Mouse (Mus musculus): ENCODE measurements around the gene Ikbke. TPM values are rescaled to one million over a fixed set of nuclear protein-coding genes. Genes with fewer than 3 reads are reported as not detected.
A peak's percentile ranks its signal among the peaks of the same experiment; 100 is the strongest.
"Not testable (repeated sequence)": the region's sequence is repeated elsewhere in the genome, so short reads cannot be mapped to it uniquely, and the experiment has no call there.

Gene Ikbke
- total and polyA plus RNA-seq, 3 experiments = 0.17 to 1.1 (median 0.60) TPM

DNA sequence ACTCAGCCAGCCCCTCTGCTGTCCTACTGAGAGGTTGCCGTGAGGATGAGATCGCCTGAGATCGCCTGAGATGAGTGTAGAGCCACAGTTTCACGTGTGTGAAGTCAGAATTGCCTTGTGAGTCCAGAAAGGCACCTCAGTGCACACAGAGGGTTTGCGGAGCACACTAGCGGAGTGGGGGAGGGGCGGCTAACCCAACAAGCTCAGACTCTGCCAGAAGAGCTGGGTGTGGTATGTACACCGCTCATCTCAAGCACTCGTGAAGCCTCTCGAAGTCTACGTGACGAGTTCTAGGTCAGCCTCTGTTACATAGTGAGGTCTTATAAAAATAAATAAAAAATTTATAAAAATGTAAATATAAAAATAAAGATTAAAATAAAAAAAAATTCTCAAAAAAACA lies 15.5 kb downstream of the Ikbke start:
- TF ChIP-seq TAL1 (conservative IDR thresholded peaks at IDR 0.05; ENCODE audit: low read depth, low read length) = no peak
- TF ChIP-seq POLR2AphosphoS5 (IDR thresholded peaks at IDR 0.05; ENCODE audit: insufficient replicate concordance, low read depth, low read length) = no peak
- TF ChIP-seq CTCF (IDR thresholded peaks at IDR 0.05; ENCODE audit: low read depth, low read length) = no peak
- TF ChIP-seq GATA1 (IDR thresholded peaks at IDR 0.05; ENCODE audit: borderline replicate concordance, low read length) = no peak
- no peak for TF ChIP-seq GATA2 (IDR thresholded peaks at IDR 0.05; ENCODE audit: borderline replicate concordance, low read depth, low read length)
- H3K4me3 ChIP-seq (ENCODE audit: low read depth, low read length) = no peak overlapping the region
- peaks cover 5% of the 10 kb centered on the region; the same call in 1 of the 2 replicates for H3K4me1 ChIP-seq (ENCODE audit: insufficient read depth, low read depth, low read length)
- no peak for ATAC-seq (ENCODE audit: extremely low read depth, insufficient number of reproducible peaks, low FRiP score, poor library complexity, severe bottlenecking)
- DNase-seq (ENCODE audit: low spot score) = no peak
- H3K36me3 ChIP-seq (replicated peaks) = no peaks in the 10 kb centered on the region
- H3K9me3 ChIP-seq (replicated peaks) = no peaks in the 10 kb centered on the region
- peaks cover 46% of the 10 kb centered on the region for H3K27me3 ChIP-seq (ENCODE audit: insufficient read depth, low read length)

DNA sequence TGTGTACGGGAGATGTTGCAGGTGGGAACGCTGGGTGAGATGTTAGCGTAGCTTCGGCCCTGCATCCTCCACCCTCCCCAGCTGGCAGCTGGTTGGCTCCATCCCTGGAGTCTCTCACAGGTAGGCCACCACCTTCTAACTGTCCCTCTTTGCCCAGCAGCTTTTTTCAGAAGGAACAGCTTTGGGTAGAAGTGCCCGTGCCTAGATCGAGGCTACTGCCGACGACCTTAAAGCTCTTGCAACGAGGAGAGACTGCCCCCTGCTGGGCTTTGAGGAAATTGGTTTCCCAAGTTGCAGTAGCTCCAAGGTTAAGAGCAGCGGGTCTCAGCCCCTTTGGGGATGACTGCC lies 19.1 kb downstream of the Ikbke start:
- DNase-seq (ENCODE audit: low spot score) (peak; percentile 52), ATAC-seq (ENCODE audit: extremely low read depth, insufficient number of reproducible peaks, low FRiP score, poor library complexity, severe bottlenecking) (no peak)
- H3K36me3 ChIP-seq (replicated peaks) = no peaks in the 10 kb centered on the region
- H3K4me1 ChIP-seq (ENCODE audit: insufficient read depth, low read depth, low read length) = peaks cover 5% of the 10 kb centered on the region; the same call in 1 of the 2 replicates
- H3K27me3 ChIP-seq (ENCODE audit: insufficient read depth, low read length) = peaks cover 52% of the 10 kb centered on the region
- no peaks in the 10 kb centered on the region for H3K9me3 ChIP-seq (replicated peaks)
- no peak overlapping the region for H3K4me3 ChIP-seq (ENCODE audit: low read depth, low read length)
- TF ChIP-seq GATA1 (IDR thresholded peaks at IDR 0.05; ENCODE audit: borderline replicate concordance, low read length) (no peak), POLR2AphosphoS5 (IDR thresholded peaks at IDR 0.05; ENCODE audit: insufficient replicate concordance, low read depth, low read length) (no peak), TAL1 (conservative IDR thresholded peaks at IDR 0.05; ENCODE audit: low read depth, low read length) (no peak), CTCF (IDR thresholded peaks at IDR 0.05; ENCODE audit: low read depth, low read length) (peak; percentile 77), GATA2 (IDR thresholded peaks at IDR 0.05; ENCODE audit: borderline replicate concordance, low read depth, low read length) (no peak)

DNA sequence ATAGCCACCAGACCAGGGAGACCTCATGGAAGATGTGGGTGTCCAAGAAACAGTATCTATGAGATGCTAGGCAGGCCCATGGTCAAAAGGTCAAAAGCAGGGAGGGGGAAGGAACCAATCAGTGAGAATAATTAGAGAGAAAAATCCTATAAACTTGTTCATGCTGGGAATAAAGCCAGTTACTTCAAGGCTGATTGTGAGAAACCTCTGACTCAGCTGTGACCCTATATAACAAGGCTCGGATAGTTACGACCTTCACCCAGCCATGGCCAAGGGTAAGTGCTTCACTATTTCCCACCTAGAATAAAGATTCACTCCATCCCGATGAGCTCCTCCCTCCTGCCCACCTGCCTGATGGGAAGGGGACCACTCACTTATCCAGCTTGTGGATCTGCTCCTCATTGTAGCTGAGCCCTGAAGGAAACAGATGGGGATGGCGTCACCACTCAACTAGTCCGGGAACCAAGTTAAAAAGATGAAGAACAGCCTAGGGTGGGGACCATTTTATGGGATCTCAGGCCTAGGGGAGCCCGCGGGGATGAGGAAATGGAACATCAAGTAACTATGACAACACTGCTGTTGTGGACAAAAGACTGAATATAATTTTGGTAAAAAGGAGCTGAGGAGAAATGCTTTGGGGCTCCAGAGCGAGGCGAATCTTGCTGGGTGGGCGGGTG lies 19.6 kb downstream of the Ikbke start:
- Histone ChIP-seq H3K27me3 (ENCODE audit: insufficient read depth, low read length) (peaks cover 51% of the 10 kb centered on the region), H3K36me3 (replicated peaks) (no peaks in the 10 kb centered on the region), H3K4me1 (ENCODE audit: insufficient read depth, low read depth, low read length) (peaks cover 5% of the 10 kb centered on the region; the same call in 1 of the 2 replicates), H3K9me3 (replicated peaks) (no peaks in the 10 kb centered on the region), H3K4me3 (ENCODE audit: low read depth, low read length) (no peak overlapping the region)
- ATAC-seq (ENCODE audit: extremely low read depth, insufficient number of reproducible peaks, low FRiP score, poor library complexity, severe bottlenecking) = no peak
- DNase-seq (ENCODE audit: low spot score) = no peak
- no peak for TF ChIP-seq TAL1 (conservative IDR thresholded peaks at IDR 0.05; ENCODE audit: low read depth, low read length)
- TF ChIP-seq POLR2AphosphoS5 (IDR thresholded peaks at IDR 0.05; ENCODE audit: insufficient replicate concordance, low read depth, low read length) = no peak
- no peak for TF ChIP-seq GATA2 (IDR thresholded peaks at IDR 0.05; ENCODE audit: borderline replicate concordance, low read depth, low read length)
- TF ChIP-seq CTCF (IDR thresholded peaks at IDR 0.05; ENCODE audit: low read depth, low read length) = no peak
- TF ChIP-seq GATA1 (IDR thresholded peaks at IDR 0.05; ENCODE audit: borderline replicate concordance, low read length) = no peak

DNA sequence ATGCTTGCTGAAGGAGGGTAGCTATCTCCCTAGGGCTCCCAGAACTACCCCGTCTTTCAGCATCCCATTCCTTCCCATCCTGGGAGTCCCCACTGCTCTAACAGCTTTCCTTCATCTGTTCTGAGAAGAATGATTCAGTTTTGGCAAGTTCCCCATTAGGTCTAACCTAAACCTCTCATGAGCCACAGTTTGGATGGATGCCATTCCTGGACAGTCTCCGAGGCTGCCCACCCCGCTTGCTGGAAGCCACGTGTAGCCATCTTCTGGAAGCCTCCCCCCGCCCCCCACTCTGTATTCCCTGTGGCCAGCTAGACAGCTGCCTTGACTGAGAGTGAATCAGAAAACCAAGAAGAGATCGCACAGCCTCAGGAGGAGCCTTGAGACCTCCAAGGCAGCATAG lies 22.1 kb downstream of the Ikbke start:
- TF ChIP-seq CTCF (IDR thresholded peaks at IDR 0.05; ENCODE audit: low read depth, low read length) = no peak
- TF ChIP-seq POLR2AphosphoS5 (IDR thresholded peaks at IDR 0.05; ENCODE audit: insufficient replicate concordance, low read depth, low read length) = no peak
- TF ChIP-seq GATA1 (IDR thresholded peaks at IDR 0.05; ENCODE audit: borderline replicate concordance, low read length) = no peak
- no peak for TF ChIP-seq TAL1 (conservative IDR thresholded peaks at IDR 0.05; ENCODE audit: low read depth, low read length)
- no peak for TF ChIP-seq GATA2 (IDR thresholded peaks at IDR 0.05; ENCODE audit: borderline replicate concordance, low read depth, low read length)
- Histone ChIP-seq H3K4me3 (ENCODE audit: low read depth, low read length) (no peak overlapping the region), H3K27me3 (ENCODE audit: insufficient read depth, low read length) (peaks cover 52% of the 10 kb centered on the region), H3K4me1 (ENCODE audit: insufficient read depth, low read depth, low read length) (peaks cover 3% of the 10 kb centered on the region; the same call in 1 of the 2 replicates), H3K36me3 (replicated peaks) (no peaks in the 10 kb centered on the region), H3K9me3 (replicated peaks) (no peaks in the 10 kb centered on the region)
- no peak for DNase-seq (ENCODE audit: low spot score)
- no peak for ATAC-seq (ENCODE audit: extremely low read depth, insufficient number of reproducible peaks, low FRiP score, poor library complexity, severe bottlenecking)

DNA sequence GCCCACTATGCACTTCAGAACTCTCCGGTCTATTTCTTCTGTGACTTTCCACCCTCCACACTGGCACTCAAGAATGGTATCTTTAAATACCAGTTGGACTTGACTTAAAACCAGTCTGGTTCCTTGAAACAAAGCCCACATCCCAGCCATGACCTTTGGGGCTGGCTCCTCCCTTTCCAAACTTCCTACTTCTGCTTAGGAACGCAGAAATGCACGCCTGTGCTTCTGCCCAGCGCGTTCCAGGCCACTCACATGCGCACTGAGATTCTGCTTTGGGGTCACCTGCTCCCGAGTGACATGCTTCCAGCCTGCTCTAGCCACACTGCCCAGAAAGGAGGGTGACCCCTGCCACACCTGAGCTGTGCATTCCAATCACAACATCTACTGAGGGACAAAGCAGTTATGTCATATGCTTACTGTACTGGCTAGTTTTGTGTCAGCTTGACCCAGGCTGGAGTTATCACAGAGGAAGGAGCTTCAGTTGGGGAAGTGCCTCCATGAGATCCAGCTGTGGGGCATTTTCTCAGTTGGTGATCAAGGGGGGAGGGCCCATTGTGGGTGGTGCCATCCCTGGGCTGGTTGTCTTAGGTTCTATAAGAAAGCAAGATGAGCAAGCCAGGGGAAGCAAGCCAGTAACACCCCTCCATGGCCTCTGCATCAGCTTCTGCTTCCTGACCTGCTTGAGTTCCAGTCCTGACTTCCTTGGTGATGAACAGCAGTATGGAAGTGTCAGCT lies 26.7 kb downstream of the Ikbke start:
- peaks cover 51% of the 10 kb centered on the region for H3K27me3 ChIP-seq (ENCODE audit: insufficient read depth, low read length)
- H3K9me3 ChIP-seq (replicated peaks); H3K4me1 ChIP-seq (ENCODE audit: insufficient read depth, low read depth, low read length); ATAC-seq (ENCODE audit: extremely low read depth, insufficient number of reproducible peaks, low FRiP score, poor library complexity, severe bottlenecking); H3K36me3 ChIP-seq (replicated peaks); DNase-seq (ENCODE audit: low spot score); H3K4me3 ChIP-seq (ENCODE audit: low read depth, low read length): not testable (repeated sequence)

DNA sequence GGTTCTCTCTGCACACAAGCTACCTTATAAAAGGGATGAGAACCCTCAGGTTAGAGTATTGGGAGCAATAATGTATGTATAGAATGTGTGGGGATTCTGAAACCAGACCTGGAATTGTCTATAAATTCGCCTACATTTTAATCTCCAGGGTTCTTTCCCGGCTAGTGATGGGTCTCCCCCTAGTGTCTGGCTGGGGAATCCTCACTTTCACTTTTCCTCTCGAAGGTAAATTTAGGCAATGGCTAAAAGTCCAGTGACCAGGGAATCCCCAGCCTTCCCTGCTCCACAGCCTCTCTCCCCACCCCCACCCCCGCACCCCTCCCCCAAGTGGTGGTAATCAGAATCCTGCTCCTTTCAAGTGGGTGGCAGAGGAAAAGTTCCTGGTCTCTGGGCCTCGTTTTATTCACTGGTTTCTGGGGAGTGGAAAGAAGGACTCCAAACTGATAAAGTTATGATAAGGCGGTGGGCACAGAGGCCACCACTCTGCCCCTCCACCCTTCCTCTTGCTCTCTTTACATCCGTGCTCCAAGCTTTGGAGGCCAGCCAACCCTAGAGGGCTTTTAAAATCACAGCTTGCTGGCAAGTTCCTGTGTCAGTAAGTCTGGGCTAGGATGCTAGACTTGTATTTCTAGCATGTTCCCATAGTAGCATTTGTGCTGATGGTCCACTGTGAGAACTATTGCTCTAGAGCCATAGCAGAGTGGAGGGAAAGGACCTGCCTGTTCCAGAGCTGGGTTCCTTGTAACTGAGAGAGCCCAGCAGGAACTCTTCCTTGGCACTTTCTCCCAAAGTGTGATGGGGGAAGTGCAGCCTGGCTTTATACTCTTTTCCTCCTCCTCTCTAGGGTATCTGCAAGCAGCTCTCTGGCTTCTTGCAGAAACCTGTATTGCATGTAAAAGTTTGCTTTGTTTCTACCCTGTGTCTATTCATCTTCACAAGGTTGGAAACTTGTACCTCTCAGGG lies 32.7 kb downstream of the Ikbke start:
- H3K9me3 ChIP-seq (replicated peaks) = peaks cover 13% of the 10 kb centered on the region
- TF ChIP-seq POLR2AphosphoS5 (IDR thresholded peaks at IDR 0.05; ENCODE audit: insufficient replicate concordance, low read depth, low read length) = no peak
- TF ChIP-seq GATA1 (IDR thresholded peaks at IDR 0.05; ENCODE audit: borderline replicate concordance, low read length) = no peak
- no peak for TF ChIP-seq TAL1 (conservative IDR thresholded peaks at IDR 0.05; ENCODE audit: low read depth, low read length)
- TF ChIP-seq CTCF (IDR thresholded peaks at IDR 0.05; ENCODE audit: low read depth, low read length) = no peak; the same call in 1 of the 2 replicates
- no peak for TF ChIP-seq GATA2 (IDR thresholded peaks at IDR 0.05; ENCODE audit: borderline replicate concordance, low read depth, low read length)
- ATAC-seq (ENCODE audit: extremely low read depth, insufficient number of reproducible peaks, low FRiP score, poor library complexity, severe bottlenecking) (no peak), DNase-seq (ENCODE audit: low spot score) (peak; percentile 48)
- H3K27me3 ChIP-seq (ENCODE audit: insufficient read depth, low read length) = peaks cover 58% of the 10 kb centered on the region
- no peaks in the 10 kb centered on the region for H3K36me3 ChIP-seq (replicated peaks)
- no peak overlapping the region for H3K4me3 ChIP-seq (ENCODE audit: low read depth, low read length)
- H3K4me1 ChIP-seq (ENCODE audit: insufficient read depth, low read depth, low read length) = peaks cover 7% of the 10 kb centered on the region; the same call in 1 of the 2 replicates
